ENCODE assay signal across 28 mouse cellular contexts in genomic region chr19:33265245-33265644, GRCm38 (mm10).
DNase-seq lines count a peak whose midpoint lies in the region; ATAC-seq and TF ChIP-seq lines count a peak whose summit lies in the region.
"Had no signal": no experiment of that assay in that cellular context is flagged by ENCODE, and none has a peak within 500 bp of the region (broad histone marks: within the 10 kb centered on the region; RNA-seq: fewer than 3 reads in every experiment).

No protein-coding gene starts in this region.

- no peaks in the 10 kb centered on the region for H3K4me1 ChIP-seq in forebrain, embryonic 14.5 days (ENCODE audit: control insufficient read depth, insufficient read depth, low read length)
- no peaks in the 10 kb centered on the region for H3K4me1 ChIP-seq in forebrain, embryonic 15.5 days
- 0 out of 2 replicates have a peak, but pooled peaks cover 4% of the 10 kb centered on the region for H3K4me1 ChIP-seq in intestine, postnatal 0 days (replicated peaks; ENCODE audit: control insufficient read depth, insufficient read depth, low read length)
- H3K4me1 ChIP-seq: embryonic facial prominence, embryonic 10.5 days; embryonic facial prominence, embryonic 15.5 days; forebrain, embryonic 12.5 days; heart, embryonic 10.5 days; hindbrain, embryonic 12.5 days; liver, embryonic 13.5 days had no signal

- no peak overlapping the region for H3K9ac ChIP-seq in forebrain, embryonic 14.5 days (ENCODE audit: low read length)
- H3K9ac ChIP-seq in forebrain, embryonic 15.5 days (replicated peaks), result no peak overlapping the region
- H3K9ac ChIP-seq in intestine, postnatal 0 days (ENCODE audit: low read depth, low read length), result no peak overlapping the region
- H3K9ac ChIP-seq: embryonic facial prominence, embryonic 15.5 days; forebrain, embryonic 12.5 days; hindbrain, embryonic 12.5 days; liver, embryonic 13.5 days had no signal

- no peak overlapping the region for H3K4me2 ChIP-seq in forebrain, embryonic 14.5 days (ENCODE audit: low read length)
- no peak overlapping the region for H3K4me2 ChIP-seq in forebrain, embryonic 15.5 days (replicated peaks)
- no peak overlapping the region for H3K4me2 ChIP-seq in intestine, postnatal 0 days (replicated peaks; ENCODE audit: low read depth)
- H3K4me2 ChIP-seq: embryonic facial prominence, embryonic 15.5 days; forebrain, embryonic 12.5 days; hindbrain, embryonic 12.5 days; liver, embryonic 13.5 days had no signal

- H3K9me3 ChIP-seq in forebrain, embryonic 14.5 days (replicated peaks; ENCODE audit: control insufficient read depth, low read length), result no peaks in the 10 kb centered on the region
- H3K9me3 ChIP-seq in forebrain, embryonic 15.5 days, result no peaks in the 10 kb centered on the region
- H3K9me3 ChIP-seq in intestine, postnatal 0 days (ENCODE audit: control insufficient read depth), result no peaks in the 10 kb centered on the region
- H3K9me3 ChIP-seq: embryonic facial prominence, embryonic 10.5 days; embryonic facial prominence, embryonic 15.5 days; forebrain, embryonic 12.5 days; heart, embryonic 10.5 days; hindbrain, embryonic 12.5 days; liver, embryonic 13.5 days had no signal

- no peaks in the 10 kb centered on the region for H3K36me3 ChIP-seq in forebrain, embryonic 14.5 days (ENCODE audit: control insufficient read depth, insufficient read depth, low read length)
- H3K36me3 ChIP-seq in forebrain, embryonic 15.5 days, result no peaks in the 10 kb centered on the region
- H3K36me3 ChIP-seq in intestine, postnatal 0 days (ENCODE audit: control insufficient read depth, insufficient read depth), result no peaks in the 10 kb centered on the region
- H3K36me3 ChIP-seq: embryonic facial prominence, embryonic 10.5 days; embryonic facial prominence, embryonic 15.5 days; forebrain, embryonic 12.5 days; heart, embryonic 10.5 days; hindbrain, embryonic 12.5 days; liver, embryonic 13.5 days had no signal

- 26% methylated on average over 2 of the region's 2 CpGs for WGBS in forebrain, embryonic 14.5 days
- WGBS in forebrain, embryonic 15.5 days, result 18% methylated on average over 2 of the region's 2 CpGs
- 22% methylated on average over 2 of the region's 2 CpGs for WGBS in intestine, postnatal 0 days

- no peak overlapping the region for H3K4me3 ChIP-seq in forebrain, embryonic 14.5 days (ENCODE audit: low read depth, low read length)
- no peak overlapping the region for H3K4me3 ChIP-seq in forebrain, embryonic 15.5 days
- H3K4me3 ChIP-seq in intestine, postnatal 0 days (ENCODE audit: low read depth, low read length), result no peak overlapping the region
- H3K4me3 ChIP-seq: embryonic facial prominence, embryonic 10.5 days; embryonic facial prominence, embryonic 15.5 days; forebrain, embryonic 12.5 days; heart, embryonic 10.5 days; hindbrain, embryonic 12.5 days; layer of hippocampus, adult 2 months; left cerebral cortex, adult 2 months; liver, embryonic 13.5 days had no signal

- no peak overlapping the region for H3K27ac ChIP-seq in forebrain, embryonic 14.5 days (ENCODE audit: low read depth, low read length)
- H3K27ac ChIP-seq in forebrain, embryonic 15.5 days (replicated peaks), result no peak overlapping the region
- no peak overlapping the region for H3K27ac ChIP-seq in intestine, postnatal 0 days (ENCODE audit: low read depth, low read length)
- H3K27ac ChIP-seq: embryonic facial prominence, embryonic 10.5 days; embryonic facial prominence, embryonic 15.5 days; forebrain, embryonic 12.5 days; heart, embryonic 10.5 days; hindbrain, embryonic 12.5 days; hindbrain, postnatal 0 days; layer of hippocampus, adult 2 months; left cerebral cortex, adult 2 months; liver, embryonic 13.5 days had no signal

- peak; percentile 3 for DNase-seq in forebrain, embryonic 14.5 days (ENCODE audit: low spot score)
- DNase-seq in CD4-positive, CD25-positive, alpha-beta regulatory T cell, adult 2 months (ENCODE audit: low read depth, low spot score), result peak; percentile 71
- DNase-seq in urinary bladder, adult 18-20 months (ENCODE audit: low spot score in 2 of 2), result no peak
- DNase-seq: adrenal gland, postnatal 25 days; cerebellum, adult 18-20 months; cerebellum, postnatal 10 days; gastrocnemius, postnatal 25 days; heart, adult 11 months; heart, postnatal 36 days; kidney, adult 2 months; kidney, postnatal 36 days; liver, embryonic 13.5 days; lung, adult 2 months; lung, postnatal 14 days; thymus, postnatal 36 days had no signal

- no peak for ATAC-seq in forebrain, embryonic 14.5 days
- ATAC-seq in forebrain, embryonic 15.5 days (replicated peaks), result no peak
- peak; percentile 86 for ATAC-seq in activated CD4-positive, CD25-positive, alpha-beta regulatory T cell, adult 4 months
- peak; percentile 79 for ATAC-seq in inflammation-experienced regulatory T-cells, adult 6 months
- no peak for ATAC-seq in intestine, postnatal 0 days
- ATAC-seq: hindbrain, postnatal 0 days had no signal

- no peak for TF ChIP-seq CTCF in intestine, postnatal 0 days (IDR thresholded peaks at IDR 0.05; ENCODE audit: low read depth)

- no peaks in the 10 kb centered on the region for H3K27me3 ChIP-seq in forebrain, embryonic 14.5 days (replicated peaks; ENCODE audit: control insufficient read depth, insufficient read depth, low read length)
- H3K27me3 ChIP-seq in forebrain, embryonic 15.5 days, result no peaks in the 10 kb centered on the region
- H3K27me3 ChIP-seq in intestine, postnatal 0 days (replicated peaks; ENCODE audit: control insufficient read depth, insufficient read depth, low read length), result no peaks in the 10 kb centered on the region
- H3K27me3 ChIP-seq: CH12.LX; embryonic facial prominence, embryonic 15.5 days; forebrain, embryonic 12.5 days; hindbrain, embryonic 12.5 days; liver, embryonic 13.5 days had no signal

Comparison
In these comparisons a context has a peak if more than half of its experiments do, and no peak if none do; other contexts are left out.
1. ATAC-seq: peak in activated CD4-positive, CD25-positive, alpha-beta regulatory T cell, adult 4 months (single experiment) and inflammation-experienced regulatory T-cells, adult 6 months (single experiment); none in forebrain, embryonic 14.5 days (single experiment), forebrain, embryonic 15.5 days (single experiment) and intestine, postnatal 0 days (single experiment).
2. DNase-seq: peak in forebrain, embryonic 14.5 days (single experiment) and CD4-positive, CD25-positive, alpha-beta regulatory T cell, adult 2 months (single experiment); none in urinary bladder, adult 18-20 months (0 of 2).